Mouse (Mus musculus): Measurements from ENCODE around the gene Rcbtb2. TPM values are rescaled to one million over a fixed set of nuclear protein-coding genes. Genes with fewer than 3 reads are reported as not detected.

The Rcbtb2 gene
- total RNA-seq, 2 experiments from 2014 or later = 49.9 to 64.4 TPM

DNA sequence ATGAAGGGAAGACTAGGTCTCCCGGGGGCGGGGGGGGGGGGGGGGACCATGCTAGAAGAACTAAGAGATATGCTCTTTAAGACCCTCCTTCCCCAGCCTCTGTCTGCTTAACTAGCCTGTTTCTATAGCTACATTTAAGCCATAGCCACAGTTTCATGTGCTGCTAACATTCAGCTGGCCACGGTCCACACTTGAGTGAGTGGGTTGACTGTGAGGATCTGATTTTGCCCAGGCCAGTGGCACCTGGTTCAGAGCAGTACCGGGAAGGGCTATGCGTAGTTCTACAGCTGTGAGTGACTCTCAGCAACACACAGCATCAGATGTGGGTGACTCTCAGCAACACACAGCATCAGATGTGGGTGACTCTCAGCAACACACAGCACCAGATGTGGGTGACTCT lies 38.5 kb downstream of the Rcbtb2 start:
- DNase-seq = no peak

DNA sequence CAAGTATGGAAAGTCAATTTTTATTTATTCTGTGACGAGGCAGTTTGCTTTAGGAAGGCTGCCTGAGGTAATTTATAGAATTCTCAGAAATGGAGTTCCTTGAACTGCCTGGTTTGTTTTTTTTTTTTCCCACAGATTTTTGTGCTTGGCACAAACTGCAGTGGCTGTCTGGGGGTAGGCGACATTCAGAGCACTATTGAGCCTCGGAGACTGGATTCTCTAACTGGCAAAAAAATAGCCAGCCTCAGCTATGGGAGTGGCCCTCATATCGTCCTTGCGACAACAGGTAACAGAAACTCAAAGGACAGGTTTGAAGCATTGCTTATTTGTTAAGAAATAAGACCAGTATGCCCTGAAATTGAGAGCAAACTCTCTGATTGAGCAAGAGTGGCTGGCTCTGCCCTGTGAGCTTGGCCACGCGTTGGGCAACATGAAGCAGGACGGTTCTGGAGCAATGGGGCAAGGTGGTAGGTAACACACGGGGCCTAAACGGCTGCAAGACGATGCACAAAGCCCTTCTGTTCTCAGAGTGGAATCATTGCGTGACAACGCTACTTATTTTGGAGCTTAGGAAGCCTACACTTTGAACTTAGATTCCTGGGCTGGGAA lies 39.5 kb downstream of the Rcbtb2 start:
- peak; percentile 35 for DNase-seq

DNA sequence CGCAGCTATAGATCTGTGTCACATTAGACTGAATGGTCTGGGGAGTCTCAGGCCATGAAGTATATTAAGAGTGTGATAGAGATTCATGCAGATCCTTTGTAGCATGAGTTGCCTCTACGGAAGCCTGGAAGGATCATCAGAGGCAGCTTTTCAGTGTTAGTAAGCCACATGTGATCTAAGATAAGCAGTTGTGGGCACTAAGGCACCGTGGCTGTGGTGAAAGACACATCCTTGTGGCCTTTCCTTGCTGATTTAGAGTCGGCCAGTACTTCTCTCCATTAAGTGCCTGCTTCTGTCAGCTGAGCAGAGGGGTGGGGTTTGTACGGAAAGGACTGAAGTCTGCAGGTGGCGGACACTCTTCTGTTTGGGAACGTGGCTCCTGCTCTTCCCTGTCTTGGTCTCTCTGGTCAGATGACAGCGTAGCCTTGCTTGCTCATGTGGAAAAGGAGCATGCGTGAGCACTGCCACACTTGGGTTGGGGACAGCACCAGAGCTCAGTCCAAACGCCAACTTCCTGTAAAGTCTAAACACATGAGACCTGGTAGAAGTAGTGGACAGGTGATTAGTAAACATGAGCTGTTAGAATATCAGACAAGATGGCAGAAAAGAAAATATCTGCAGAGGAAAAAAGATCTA lies 40.6 kb downstream of the Rcbtb2 start:
- no peak for DNase-seq

DNA sequence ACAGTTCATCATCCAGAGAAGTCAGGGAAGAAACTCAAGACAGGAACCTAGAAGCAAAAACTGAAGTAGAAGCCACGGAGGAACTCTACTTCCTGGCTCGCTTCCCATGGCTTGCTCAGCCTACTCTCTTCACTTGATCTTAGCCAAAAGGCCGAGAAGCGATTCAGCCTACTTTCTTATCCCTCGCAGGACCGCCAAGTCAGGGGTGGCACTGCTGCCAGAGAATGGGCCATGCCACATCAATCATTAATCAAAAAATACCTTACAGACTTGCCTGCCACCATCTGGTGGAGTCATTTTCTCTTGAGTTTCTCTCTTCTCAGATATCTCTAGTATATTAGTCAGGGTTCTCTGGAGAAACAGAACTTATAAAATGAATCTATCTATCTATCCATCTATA lies 42.3 kb downstream of the Rcbtb2 start:
- DNase-seq = peak; percentile 28

DNA sequence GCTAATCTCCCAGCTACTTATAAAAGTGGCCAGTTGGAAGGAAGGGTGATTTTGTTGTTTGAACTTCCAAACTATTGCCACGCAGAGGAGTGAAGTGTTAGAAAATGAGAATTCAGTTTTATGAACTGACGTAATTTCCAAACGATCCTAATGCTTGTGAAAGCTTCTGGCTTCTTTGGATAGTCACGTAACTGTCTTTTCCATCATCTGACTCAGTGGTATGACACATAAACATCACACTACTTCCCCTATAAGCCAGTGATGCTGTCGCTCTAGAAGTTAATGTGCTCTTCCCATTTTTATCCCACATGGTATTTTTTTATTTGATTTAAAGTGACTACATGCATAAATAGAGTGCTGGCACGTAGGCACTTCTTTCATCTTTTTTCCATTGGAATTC lies 45.8 kb downstream of the Rcbtb2 start:
- DNase-seq = no peak

DNA sequence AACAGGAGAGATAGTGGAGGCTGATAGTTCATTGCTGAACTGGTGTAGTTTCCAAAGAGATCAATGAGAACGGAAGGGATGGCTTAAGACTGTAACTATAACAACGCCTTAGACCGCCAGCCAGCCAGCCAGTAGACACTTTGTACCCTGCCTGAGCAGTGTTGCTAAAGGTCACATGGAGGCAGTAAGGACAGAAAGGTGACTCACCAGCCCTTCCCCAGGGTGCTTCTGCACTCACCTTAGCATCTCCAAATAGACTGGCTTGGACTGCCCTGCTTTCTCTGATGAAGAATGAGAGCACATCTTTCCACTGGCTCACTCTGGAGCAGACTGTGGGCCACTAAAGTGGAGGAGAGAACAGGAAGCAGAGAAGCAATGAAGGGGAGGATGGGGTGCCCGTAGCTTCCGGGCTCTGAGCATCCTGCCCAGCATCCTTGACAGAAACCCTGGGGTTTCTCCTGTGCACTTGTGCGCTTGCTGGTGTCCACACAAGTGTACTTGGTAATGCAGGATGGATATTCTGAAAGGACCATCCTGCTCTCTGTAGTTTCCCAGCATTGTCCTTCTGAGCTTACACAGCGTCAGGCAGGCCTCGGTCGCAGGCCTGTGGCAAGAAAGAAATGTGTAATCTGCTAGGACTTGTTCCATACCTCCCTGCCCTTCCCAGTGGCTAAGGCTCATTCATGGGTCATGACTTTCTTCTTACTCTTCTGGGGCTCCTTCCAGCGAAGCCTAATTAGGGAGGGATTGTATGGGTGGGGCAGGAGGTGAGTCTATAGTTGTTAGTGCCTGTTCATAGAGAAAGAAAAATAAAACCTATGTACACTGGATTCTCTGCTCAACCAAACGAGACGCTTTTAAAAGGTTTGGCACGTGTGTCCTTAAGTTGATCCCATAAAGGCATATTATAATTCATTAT lies 47.3 kb downstream of the Rcbtb2 start:
- DNase-seq = no peak

DNA sequence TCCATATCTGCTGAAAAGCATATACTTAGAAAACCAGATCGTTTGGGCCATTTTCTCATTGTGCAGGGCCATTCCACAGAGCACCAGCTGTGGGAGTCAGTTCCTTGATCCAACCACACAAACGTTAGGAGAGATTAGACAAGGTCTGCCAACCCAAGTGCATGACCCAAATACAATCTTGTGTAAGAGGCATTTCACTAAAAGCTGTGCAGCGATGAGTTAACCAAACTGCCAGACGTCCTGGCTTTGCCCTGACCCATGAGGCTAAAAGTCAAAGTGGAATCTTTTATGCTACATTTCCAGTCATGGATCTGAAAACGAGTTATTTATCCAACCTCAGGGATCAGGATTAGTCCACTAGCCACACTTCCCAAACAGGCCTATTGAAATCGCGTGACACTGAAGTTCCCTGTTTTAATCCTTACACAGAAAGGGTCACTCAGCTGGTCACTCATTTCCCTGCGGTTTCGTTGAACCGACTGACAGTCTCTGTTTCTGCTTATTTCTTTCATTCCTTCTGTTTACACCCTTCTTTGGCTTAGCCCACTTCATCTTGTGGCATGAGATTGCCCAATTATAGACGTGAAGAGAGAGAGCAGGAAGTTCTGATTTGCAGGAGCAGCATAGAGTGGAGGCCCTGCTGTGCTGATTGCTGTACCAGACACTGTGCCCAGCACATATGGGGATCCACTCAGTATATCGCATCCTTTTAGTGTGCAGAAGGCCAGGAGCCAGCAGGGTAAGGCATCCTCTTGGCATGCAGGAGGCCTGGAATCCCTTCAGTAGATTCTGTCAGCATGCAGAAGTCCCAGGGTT lies 49.6 kb downstream of the Rcbtb2 start:
- no peak for DNase-seq

DNA sequence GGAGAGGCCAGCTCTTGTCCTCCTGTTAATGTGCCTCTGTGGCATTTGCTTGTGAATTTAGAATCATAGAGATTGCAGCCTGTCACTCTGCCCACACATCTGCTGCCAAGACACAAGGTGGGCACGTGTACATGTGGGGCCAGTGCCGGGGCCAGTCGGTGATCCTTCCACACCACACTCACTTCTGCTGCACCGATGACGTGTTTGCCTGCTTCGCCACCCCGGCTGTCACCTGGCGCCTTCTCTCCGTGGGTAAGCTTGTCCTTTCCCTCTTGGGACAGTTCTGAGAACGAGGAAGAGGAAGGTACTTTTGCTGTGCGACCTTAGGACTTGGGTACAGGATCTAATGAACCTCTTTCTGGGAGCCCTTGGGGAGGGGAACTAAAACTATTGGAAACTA lies 50.8 kb downstream of the Rcbtb2 start:
- DNase-seq = no peak

GRCm38 (mm10) chr14:73174091-73174995 lies 51.5 kb downstream of the Rcbtb2 start:
- DNase-seq = no peak

- no peak for DNase-seq
Measured at GRCm38 (mm10) chr14:73175031-73175430, 52.2 kb downstream of the Rcbtb2 start.

DNA sequence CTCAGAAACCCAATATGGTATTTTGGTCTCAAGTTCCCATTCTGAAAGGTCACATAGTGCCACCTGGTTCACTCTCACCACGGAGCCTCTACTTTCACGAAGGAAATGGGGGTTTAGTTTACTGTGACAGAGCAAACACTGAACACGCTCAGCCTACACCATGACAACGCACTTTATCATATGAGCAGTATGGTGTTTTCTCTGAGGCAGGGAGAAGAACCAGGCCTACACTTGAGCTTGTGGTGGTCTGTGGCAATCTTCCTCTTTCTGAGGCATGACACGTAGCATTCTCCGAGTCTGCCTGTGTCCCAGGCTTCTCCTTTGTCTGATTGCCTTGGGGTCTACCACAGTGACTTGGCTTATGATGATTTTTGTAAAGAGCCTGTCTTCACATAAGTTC lies 53.0 kb downstream of the Rcbtb2 start:
- DNase-seq = no peak

DNA sequence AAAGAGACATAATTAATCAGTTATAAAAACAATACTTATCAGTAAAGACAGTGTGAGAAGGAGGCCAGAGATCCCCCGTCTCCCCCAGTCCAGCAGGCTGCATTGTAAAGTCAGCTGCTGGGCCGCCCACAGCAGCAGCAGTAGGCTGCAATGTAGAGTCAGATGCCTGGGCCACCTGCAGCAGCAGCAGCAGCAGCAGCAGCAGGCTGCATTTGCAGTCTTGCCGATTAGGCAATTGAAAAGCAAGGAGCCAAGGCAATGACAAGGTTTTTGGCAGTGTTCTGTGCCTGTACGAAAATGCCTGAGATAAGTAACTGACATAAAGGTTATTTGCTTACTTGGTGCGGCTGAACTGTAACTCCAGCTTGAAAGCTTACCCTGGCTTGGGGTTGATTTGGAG lies 53.4 kb downstream of the Rcbtb2 start:
- peak; percentile 52 for DNase-seq

- DNase-seq = no peak
Measured at GRCm38 (mm10) chr14:73177961-73178360, 55.1 kb downstream of the Rcbtb2 start.

DNA sequence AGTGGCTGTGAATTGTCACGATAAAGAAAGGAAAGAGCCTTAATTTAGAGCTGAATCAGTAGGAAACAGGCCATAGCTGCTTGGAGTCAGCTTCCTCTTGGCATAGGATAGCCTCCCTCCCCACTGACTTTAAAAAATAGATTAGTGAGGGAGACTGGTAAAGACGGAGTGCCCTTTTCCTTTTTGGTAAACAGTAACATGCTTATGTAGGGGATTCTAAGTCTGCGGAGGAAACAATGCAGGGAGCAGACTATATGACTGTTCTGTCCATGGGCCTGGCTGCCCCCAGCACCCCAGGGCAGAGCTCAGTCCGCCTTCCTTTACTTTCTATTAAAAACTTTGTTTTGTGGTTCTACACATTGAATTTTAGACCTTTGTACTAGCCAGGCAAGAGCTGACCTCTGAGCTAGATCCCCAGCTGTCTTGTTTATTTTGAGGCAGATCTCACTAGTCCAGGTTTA lies 56.4 kb downstream of the Rcbtb2 start:
- no peak for DNase-seq

- no peak for DNase-seq
Measured at GRCm38 (mm10) chr14:73180671-73181070, 57.8 kb downstream of the Rcbtb2 start.

DNA sequence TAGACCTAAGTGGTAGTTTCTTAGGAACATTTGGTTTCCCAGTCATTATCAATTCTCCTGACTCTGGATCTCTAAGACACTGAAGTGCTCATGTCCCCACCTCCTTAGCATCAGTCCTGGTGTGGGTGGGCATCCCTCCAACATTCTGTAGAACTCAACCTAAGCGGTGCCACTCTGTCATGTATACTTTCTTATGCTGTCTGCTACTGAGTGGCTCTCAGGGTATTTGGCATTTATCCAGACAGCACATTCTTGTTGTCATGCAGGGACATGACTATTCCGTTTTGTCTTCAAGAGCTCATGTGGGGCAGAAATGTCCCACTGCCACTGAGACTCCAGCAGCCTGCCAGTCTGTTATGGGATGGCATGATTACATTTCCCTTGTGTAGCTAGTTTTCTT lies 58.3 kb downstream of the Rcbtb2 start:
- no peak for DNase-seq

DNA sequence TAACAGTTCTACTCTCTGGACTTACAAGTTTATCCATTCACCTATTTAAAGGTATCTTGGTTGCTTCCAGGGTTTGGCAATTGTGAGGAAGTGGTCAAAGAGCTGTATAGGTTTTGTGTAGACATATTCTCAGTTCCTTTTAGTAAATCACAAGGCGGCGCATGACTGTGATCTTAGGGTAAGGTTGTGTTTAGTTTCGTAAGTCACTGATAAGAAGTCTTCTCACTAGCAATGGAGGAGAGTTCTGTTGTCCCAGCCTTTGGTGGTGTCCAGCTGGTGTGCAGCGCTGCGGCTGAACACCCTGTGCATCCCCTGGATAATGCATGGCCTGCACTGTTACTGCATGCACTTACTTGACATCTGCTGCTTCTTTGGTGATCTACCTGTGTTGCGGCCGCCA lies 64.0 kb downstream of the Rcbtb2 start:
- no peak for DNase-seq

GRCm38 (mm10) chr14:73199058-73199457 lies 76.2 kb downstream of the Rcbtb2 start:
- no peak for DNase-seq

- no peak for DNase-seq
Measured at GRCm38 (mm10) chr14:73201447-73201846, 78.6 kb downstream of the Rcbtb2 start.

DNA sequence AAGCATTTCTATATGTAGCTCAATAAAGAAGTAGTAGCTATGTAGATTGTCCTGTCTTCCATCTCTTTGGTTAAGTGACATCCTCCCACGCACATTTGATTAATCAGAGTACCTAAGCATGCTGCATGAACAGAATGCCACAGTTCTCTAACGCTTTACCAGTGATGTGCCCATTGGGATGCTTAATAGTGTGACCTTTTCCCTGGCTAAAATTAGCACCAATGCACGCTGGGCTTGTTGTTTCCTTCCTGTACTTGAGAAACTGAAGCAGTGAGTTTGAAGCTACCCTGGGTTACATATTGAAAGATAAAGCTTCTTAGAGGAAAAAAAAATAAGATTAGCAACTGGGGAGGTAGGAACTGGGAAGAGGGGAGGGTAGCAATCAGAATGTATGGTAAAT lies 81.2 kb downstream of the Rcbtb2 start:
- DNase-seq = no peak

DNA sequence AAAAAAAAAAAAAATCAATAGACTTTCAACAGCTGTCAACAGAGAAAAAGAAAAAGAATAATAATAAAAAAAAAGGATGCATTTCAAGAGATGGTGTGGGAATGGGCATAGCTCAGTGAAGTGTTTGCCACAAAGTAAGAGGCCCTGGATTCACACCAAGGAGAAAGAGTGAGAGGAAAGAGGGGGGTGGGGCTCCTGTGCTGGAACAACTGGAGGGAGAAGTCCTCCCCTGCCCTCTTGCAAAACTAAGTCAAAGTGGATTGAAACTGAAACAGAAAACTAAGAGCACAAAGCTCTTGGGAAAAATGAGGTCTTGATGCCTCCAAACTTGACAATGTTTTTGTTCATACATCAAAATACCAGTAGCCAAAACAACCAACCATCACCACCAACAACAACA lies 86.4 kb downstream of the Rcbtb2 start:
- peak; percentile 56 for DNase-seq

Measured in adrenal gland, postnatal 10 days (tissue).